Comparison of ENCODE assay signal across 8 mouse cellular contexts in the genomic region with DNA sequence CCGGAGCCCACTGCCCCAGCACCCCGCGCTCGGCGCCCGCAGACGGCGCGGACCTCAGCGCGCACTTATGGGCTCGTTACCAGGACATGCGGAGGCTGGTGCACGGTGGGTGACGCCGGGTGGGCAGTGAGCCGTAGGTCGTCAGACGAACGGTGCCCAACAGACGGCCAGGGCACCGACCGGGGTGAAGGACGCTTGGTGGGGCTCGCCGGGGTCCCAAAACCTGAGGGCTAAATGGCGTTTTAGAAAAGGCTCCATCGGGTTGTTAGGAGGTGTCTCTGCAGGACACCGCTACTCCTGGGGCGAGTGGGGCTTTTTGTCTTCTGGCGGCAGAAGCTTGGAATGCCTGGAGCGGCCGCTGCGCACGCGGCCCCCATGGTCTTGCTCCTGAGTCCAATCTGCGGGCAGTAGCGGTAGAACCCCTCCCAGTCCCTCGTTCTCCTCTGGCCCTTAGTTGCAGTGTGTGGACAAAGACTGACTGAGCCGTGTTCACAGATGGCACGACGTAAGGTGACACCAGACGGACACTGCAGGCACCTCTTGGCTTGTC. TPM values are rescaled to one million over a fixed set of nuclear protein-coding genes. Genes with fewer than 3 reads are reported as not detected.
DNase-seq lines count a peak whose midpoint lies in the region; ATAC-seq and TF ChIP-seq lines count a peak whose summit lies in the region.

No protein-coding gene starts in this region.

- ATAC-seq in cerebellum, adult (ENCODE audit: insufficient number of reproducible peaks, low FRiP score, low TSS enrichment), result no peak
- ATAC-seq in forebrain, embryonic 13.5 days, result no peak; the same call in 1 of the 2 replicates
- ATAC-seq in kidney, postnatal 0 days (replicated peaks; ENCODE audit: low FRiP score, low read depth), result peak; percentile 2; the same call in 1 of the 2 replicates
- no peak for ATAC-seq in midbrain, postnatal 0 days (ENCODE audit: low FRiP score)

- peak overlapping the region; percentile 83 for H3K4me2 ChIP-seq in forebrain, embryonic 13.5 days
- H3K4me2 ChIP-seq in kidney, postnatal 0 days (ENCODE audit: low read length), result peak overlapping the region; percentile 92
- H3K4me2 ChIP-seq in midbrain, postnatal 0 days (ENCODE audit: low read depth, low read length, poor library complexity, severe bottlenecking), result peak overlapping the region; percentile 77

- H3K9me3 ChIP-seq in E14TG2a.4 (ENCODE audit: low read length), result no peaks in the 10 kb centered on the region
- H3K9me3 ChIP-seq in forebrain, embryonic 13.5 days (replicated peaks), result no peaks in the 10 kb centered on the region
- H3K9me3 ChIP-seq in kidney, postnatal 0 days (replicated peaks; ENCODE audit: low read length), result no peaks in the 10 kb centered on the region
- no peaks in the 10 kb centered on the region for H3K9me3 ChIP-seq in midbrain, postnatal 0 days (ENCODE audit: low read length)

- WGBS in forebrain, embryonic 13.5 days, result under 1% methylated on average over 43 of the region's 43 CpGs
- under 1% methylated on average over 43 of the region's 43 CpGs for WGBS in kidney, postnatal 0 days
- WGBS in midbrain, postnatal 0 days, result under 1% methylated on average over 42 of the region's 43 CpGs

- H3K27ac ChIP-seq in forebrain, embryonic 13.5 days, result peak overlapping the region; percentile 90
- peak overlapping the region; percentile 37; the same call in 1 of the 2 replicates for H3K27ac ChIP-seq in kidney, postnatal 0 days
- peak overlapping the region; percentile 79 for H3K27ac ChIP-seq in midbrain, postnatal 0 days (ENCODE audit: low read depth, low read length)

- peak overlapping the region; percentile 93 for H3K9ac ChIP-seq in forebrain, embryonic 13.5 days
- H3K9ac ChIP-seq in kidney, postnatal 0 days (ENCODE audit: low read depth, low read length), result peak overlapping the region; percentile 77
- H3K9ac ChIP-seq in midbrain, postnatal 0 days (replicated peaks; ENCODE audit: low read length, poor library complexity, severe bottlenecking), result peak overlapping the region; percentile 83

- peaks cover 12% of the 10 kb centered on the region for H3K27me3 ChIP-seq in E14TG2a.4 (ENCODE audit: insufficient read depth, low read length)
- H3K27me3 ChIP-seq in forebrain, embryonic 13.5 days, result no peaks in the 10 kb centered on the region
- H3K27me3 ChIP-seq in kidney, postnatal 0 days (ENCODE audit: insufficient read depth, low read length), result no peaks in the 10 kb centered on the region
- H3K27me3 ChIP-seq in midbrain, postnatal 0 days (ENCODE audit: insufficient read depth, low read length), result no peaks in the 10 kb centered on the region

- H3K4me1 ChIP-seq in E14TG2a.4 (replicated peaks; ENCODE audit: low read depth, low read length), result peaks cover 81% of the 10 kb centered on the region
- peaks cover 62% of the 10 kb centered on the region for H3K4me1 ChIP-seq in forebrain, embryonic 13.5 days
- peaks cover 26% of the 10 kb centered on the region for H3K4me1 ChIP-seq in kidney, postnatal 0 days (replicated peaks; ENCODE audit: insufficient read depth, low read length)
- H3K4me1 ChIP-seq in midbrain, postnatal 0 days (ENCODE audit: insufficient read depth, low read length), result peaks cover 8% of the 10 kb centered on the region; the same call in 1 of the 2 replicates

- H3K4me3 ChIP-seq in E14TG2a.4 (replicated peaks; ENCODE audit: low read length), result peak overlapping the region; percentile 97
- H3K4me3 ChIP-seq in forebrain, embryonic 13.5 days, result peak overlapping the region; percentile 87
- peak overlapping the region; percentile 77 for H3K4me3 ChIP-seq in kidney, postnatal 0 days (replicated peaks; ENCODE audit: low read depth, low read length)
- H3K4me3 ChIP-seq in midbrain, postnatal 0 days (ENCODE audit: low read depth, low read length), result peak overlapping the region; percentile 70

- peak; percentile 63 to 66 for DNase-seq in cerebellum, postnatal 14 days
- peak; percentile 66 for DNase-seq in kidney, postnatal 0 days (ENCODE audit: low spot score)
- DNase-seq in midbrain, postnatal 0 days (ENCODE audit: low spot score), result peak; percentile 54
- no peak for DNase-seq in layer of hippocampus, adult 11-12 months (ENCODE audit: low spot score)
- no peak for DNase-seq in spleen, postnatal 36 days (ENCODE audit: low spot score in 2 of 2)

- no peak for TF ChIP-seq CTCF in E14TG2a.4 (conservative IDR thresholded peaks at IDR 0.05; ENCODE audit: low read length)
- TF ChIP-seq CTCF in kidney, postnatal 0 days (IDR thresholded peaks at IDR 0.05; ENCODE audit: low read depth), result no peak
- no peak for TF ChIP-seq CTCF in midbrain, postnatal 0 days (IDR thresholded peaks at IDR 0.05)

- peaks cover 51% of the 10 kb centered on the region for H3K36me3 ChIP-seq in E14TG2a.4 (ENCODE audit: insufficient read depth, low read length)
- H3K36me3 ChIP-seq in forebrain, embryonic 13.5 days (ENCODE audit: poor library complexity, severe bottlenecking), result peaks cover 21% of the 10 kb centered on the region
- peaks cover 10% of the 10 kb centered on the region for H3K36me3 ChIP-seq in kidney, postnatal 0 days (ENCODE audit: insufficient read depth, low read length)
- no peaks in the 10 kb centered on the region; the same call in 1 of the 2 replicates for H3K36me3 ChIP-seq in midbrain, postnatal 0 days (ENCODE audit: insufficient read depth, low read length)

RNA-seq across cellular contexts. Expression of a gene that starts 0.5 kb away (rescaled TPM):
- polyA plus RNA-seq in forebrain, embryonic 13.5 days (2015; fragmentation: Nextera tagmentation; extraction: Ambion mirVana), result 306 and 325 TPM in 2 replicates
- 201 and 204 TPM in 2 replicates for polyA plus RNA-seq in kidney, postnatal 0 days (2015; fragmentation: Nextera tagmentation; extraction: Ambion mirVana)
- total RNA-seq in midbrain, postnatal 0 days (2014; rRNA removed), result 132 and 171 TPM in 2 replicates
- polyA plus RNA-seq in midbrain, postnatal 0 days (2015; fragmentation: Nextera tagmentation; extraction: Ambion mirVana), result 132 and 144 TPM in 2 replicates

RNA-seq across cellular contexts. Expression of a gene that starts 2.6 kb away (rescaled TPM):
- 76.6 and 82.2 TPM in 2 replicates for polyA plus RNA-seq in forebrain, embryonic 13.5 days (2015; fragmentation: Nextera tagmentation; extraction: Ambion mirVana)
- polyA plus RNA-seq in kidney, postnatal 0 days (2015; fragmentation: Nextera tagmentation; extraction: Ambion mirVana), result 210 and 212 TPM in 2 replicates
- 3.2 and 4.3 TPM in 2 replicates for total RNA-seq in midbrain, postnatal 0 days (2014; rRNA removed)
- polyA plus RNA-seq in midbrain, postnatal 0 days (2015; fragmentation: Nextera tagmentation; extraction: Ambion mirVana), result 41.6 and 47.5 TPM in 2 replicates

RNA-seq across cellular contexts. Expression of a gene that starts 37.1 kb away (rescaled TPM):
- polyA plus RNA-seq in forebrain, embryonic 13.5 days (2015; fragmentation: Nextera tagmentation; extraction: Ambion mirVana), result 13.5 and 16.3 TPM in 2 replicates
- 26.4 and 27.8 TPM in 2 replicates for polyA plus RNA-seq in kidney, postnatal 0 days (2015; fragmentation: Nextera tagmentation; extraction: Ambion mirVana)
- total RNA-seq in midbrain, postnatal 0 days (2014; rRNA removed), result 25.5 and 31.4 TPM in 2 replicates
- 9.0 and 11.7 TPM in 2 replicates for polyA plus RNA-seq in midbrain, postnatal 0 days (2015; fragmentation: Nextera tagmentation; extraction: Ambion mirVana)

Comparison
In these comparisons a context has a peak if more than half of its experiments do, and no peak if none do; other contexts are left out.
1. DNase-seq: peak in cerebellum, postnatal 14 days (2 of 2), kidney, postnatal 0 days (single experiment) and midbrain, postnatal 0 days (single experiment); none in layer of hippocampus, adult 11-12 months (single experiment) and spleen, postnatal 36 days (0 of 2).
2. H3K27ac ChIP-seq: peak in every context shown above with its lines; median percentile 90 in forebrain, embryonic 13.5 days; 79 in midbrain, postnatal 0 days; 37 in kidney, postnatal 0 days.
3. Peak in every context shown above with its lines, with median percentiles within 50 percentile points of each other: H3K4me3 ChIP-seq, H3K4me2 ChIP-seq and H3K9ac ChIP-seq.